Mouse (Mus musculus): ENCODE data around the gene Spem1.

DNA sequence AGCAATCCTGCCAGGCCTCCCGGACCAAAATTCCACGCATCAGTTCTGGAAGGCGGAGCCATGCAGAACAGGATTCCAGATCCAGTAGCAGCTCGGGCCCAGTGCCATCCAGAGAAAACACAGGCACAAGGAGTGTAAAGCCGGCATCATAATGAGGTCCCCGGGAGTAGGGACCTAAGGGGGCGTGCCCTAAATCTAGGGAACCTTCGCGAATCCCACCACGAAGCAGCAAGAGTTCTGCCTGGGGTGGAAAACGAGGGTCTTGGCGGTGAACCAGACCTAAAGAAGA is 17.4 kb downstream of the Spem1 start:
- TF ChIP-seq CTCF (IDR thresholded peaks at IDR 0.05) (no peak), EP300 (IDR thresholded peaks at IDR 0.05) (no peak)
